Mouse (Mus musculus): ENCODE measurements around the gene Eif2a. TPM values are rescaled to one million over a fixed set of nuclear protein-coding genes. Genes with fewer than 3 reads are reported as not detected.

Gene Eif2a
- total RNA-seq, 2 experiments from 2014 or later, result 38.7 to 41.2 TPM

Other genes starting within 250 kb of the Eif2a start
- gene Tsc22d2, start 111.1 kb upstream of the Eif2a start, total RNA-seq (2021), result 10 to 100 TPM; 19.6 to 20.5 TPM
- 10 to 100 TPM in 1 of 2 experiments, 1 to 10 TPM in 1; 7.5 to 10.1 TPM for gene Serp1, start 71 bp downstream of the Eif2a start, total RNA-seq (2021)
- gene Selenot, start 50.8 kb downstream of the Eif2a start, total RNA-seq (2021), result 100 to 1,000 TPM; 112 to 114 TPM
- gene Erich6, start 111.4 kb downstream of the Eif2a start, total RNA-seq (2021), result not detected
- gene Siah2, start 166.6 kb downstream of the Eif2a start, total RNA-seq (2021), result 1 to 10 TPM; 9.0 to 9.5 TPM

Data from gastrocnemius, postnatal 25 days (tissue).